Mouse (Mus musculus): ENCODE measurements around the gene Lap3. TPM values are rescaled to one million over a fixed set of nuclear protein-coding genes. Genes with fewer than 3 reads are reported as not detected.

Lap3 gene
- 84.7 and 85.8 TPM in 2 replicates for polyA plus RNA-seq (2014; fragmentation: Nextera tagmentation; extraction: Ambion mirVana)

DNA sequence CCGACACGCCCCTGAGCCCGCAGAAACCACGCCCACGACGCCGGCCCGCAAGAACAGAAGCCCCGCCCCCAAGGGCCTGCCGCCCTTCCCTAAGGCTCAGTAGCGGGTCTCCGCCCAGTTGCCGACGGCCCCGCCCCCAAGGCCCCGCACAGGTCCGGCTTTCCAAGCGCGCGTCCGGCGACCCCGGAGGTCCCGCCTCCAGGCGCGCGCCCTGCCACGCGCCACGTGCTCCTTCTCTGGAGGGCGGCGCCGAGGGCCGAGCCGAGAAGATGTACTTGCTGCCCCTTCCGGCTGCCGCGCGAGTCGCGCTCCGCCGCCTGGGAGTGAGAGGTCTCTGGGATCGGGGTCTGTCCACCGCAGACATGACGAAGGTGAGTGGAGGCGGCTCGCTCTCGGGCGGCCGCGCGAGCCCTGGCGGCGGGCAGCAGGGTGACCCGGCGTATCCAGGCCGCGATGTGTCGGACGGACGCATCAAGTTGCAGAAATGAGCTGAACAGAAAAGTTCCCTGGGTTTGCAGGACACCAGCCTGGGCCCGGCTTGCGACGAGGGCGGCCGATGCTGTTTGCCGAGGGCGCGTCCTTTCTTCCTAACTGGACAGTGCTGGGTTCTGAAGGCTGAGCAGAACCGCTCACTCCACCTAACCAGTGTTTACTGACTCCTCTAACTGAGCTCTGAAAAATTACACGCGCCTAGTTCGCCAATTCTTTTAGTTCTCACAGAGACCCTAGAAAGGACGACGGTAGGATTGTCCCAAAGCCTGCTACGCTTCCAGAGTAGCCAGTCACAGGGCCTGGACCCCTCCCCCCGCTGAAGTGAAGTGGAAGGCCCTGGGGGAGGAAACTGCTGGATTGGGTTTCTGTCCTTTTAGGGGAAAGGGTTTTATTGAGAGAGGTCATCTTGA, at the start of gene Lap3:
Gene Lap3 (plus strand): TSS at position 184 of the 902 bp plus-strand sequence.
- Histone ChIP-seq H3K4me1 (ENCODE audit: control insufficient read depth, insufficient read depth, low read length) (peaks cover 7% of the 10 kb centered on the region), H3K36me3 (ENCODE audit: control insufficient read depth, insufficient read depth, low read length) (peaks cover 6% of the 10 kb centered on the region; the same call in 1 of the 2 replicates), H3K27ac (ENCODE audit: low read depth, low read length) (peak within 1 kb of the TSS; percentile 61; the same call in 1 of the 2 replicates), H3K9me3 (ENCODE audit: control insufficient read depth, low read length) (no peaks in the 10 kb centered on the region), H3K4me2 (peak within 1 kb of the TSS; percentile 82), H3K9ac (ENCODE audit: low read length) (peak within 1 kb of the TSS; percentile 73), H3K4me3 (ENCODE audit: low read depth, low read length) (peak within 1 kb of the TSS; percentile 48), H3K27me3 (ENCODE audit: control insufficient read depth, insufficient read depth, low read length) (no peaks in the 10 kb centered on the region)
- under 1% methylated on average over 77 of the region's 78 CpGs for WGBS
- ATAC-seq (ENCODE audit: low FRiP score) (peak; percentile 98), DNase-seq (ENCODE audit: low spot score, missing footprints) (peak; percentile 99)

DNA sequence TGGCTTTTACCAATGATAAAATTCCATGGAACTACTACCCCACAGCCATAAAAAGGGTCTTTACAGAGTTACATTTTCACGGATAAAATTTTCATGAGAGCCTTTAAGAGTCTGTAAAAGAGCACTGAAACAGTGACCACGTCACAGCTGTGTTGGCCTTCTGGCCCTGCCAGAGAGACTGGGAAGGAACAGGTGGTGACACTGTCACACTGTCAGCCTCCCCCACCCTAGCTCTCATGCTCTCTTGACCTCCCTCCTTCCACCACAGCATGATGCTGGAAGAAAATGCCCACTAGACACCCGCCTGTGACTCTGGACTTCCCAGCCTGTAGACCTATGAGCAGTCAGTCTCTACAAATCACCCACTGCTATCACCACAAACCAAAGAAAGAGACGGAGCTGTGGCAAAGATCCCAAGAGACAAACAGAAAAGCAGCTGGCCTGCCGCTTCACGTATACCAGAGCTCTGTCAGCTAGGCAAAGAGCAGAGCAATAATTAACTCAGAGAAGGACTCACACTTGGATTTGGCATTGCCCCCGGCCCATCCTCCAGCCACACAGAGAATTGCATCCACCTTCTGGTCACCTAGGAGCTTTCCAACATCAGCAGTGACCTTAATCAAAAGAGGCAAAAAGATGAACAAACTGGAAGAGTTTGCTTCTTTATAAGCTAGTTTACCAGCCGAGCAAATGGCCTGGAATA, 48.9 kb upstream of the Lap3 start:
- H3K9me3 ChIP-seq (ENCODE audit: control insufficient read depth, low read length) = no peaks in the 10 kb centered on the region
- no peak for ATAC-seq (ENCODE audit: low FRiP score)
- H3K4me3 ChIP-seq (ENCODE audit: low read depth, low read length) = no peak overlapping the region
- peaks cover 7% of the 10 kb centered on the region; the same call in 1 of the 2 replicates for H3K4me1 ChIP-seq (ENCODE audit: control insufficient read depth, insufficient read depth, low read length)
- H3K27ac ChIP-seq (ENCODE audit: low read depth, low read length) = no peak overlapping the region
- 93% methylated on average over 8 of the region's 8 CpGs for WGBS
- no peak overlapping the region for H3K4me2 ChIP-seq
- DNase-seq (ENCODE audit: low spot score, missing footprints) = no peak
- no peak overlapping the region for H3K9ac ChIP-seq (ENCODE audit: low read length)
- H3K36me3 ChIP-seq (ENCODE audit: control insufficient read depth, insufficient read depth, low read length) = no peaks in the 10 kb centered on the region; the same call in 1 of the 2 replicates
- H3K27me3 ChIP-seq (ENCODE audit: control insufficient read depth, insufficient read depth, low read length) = no peaks in the 10 kb centered on the region

DNA sequence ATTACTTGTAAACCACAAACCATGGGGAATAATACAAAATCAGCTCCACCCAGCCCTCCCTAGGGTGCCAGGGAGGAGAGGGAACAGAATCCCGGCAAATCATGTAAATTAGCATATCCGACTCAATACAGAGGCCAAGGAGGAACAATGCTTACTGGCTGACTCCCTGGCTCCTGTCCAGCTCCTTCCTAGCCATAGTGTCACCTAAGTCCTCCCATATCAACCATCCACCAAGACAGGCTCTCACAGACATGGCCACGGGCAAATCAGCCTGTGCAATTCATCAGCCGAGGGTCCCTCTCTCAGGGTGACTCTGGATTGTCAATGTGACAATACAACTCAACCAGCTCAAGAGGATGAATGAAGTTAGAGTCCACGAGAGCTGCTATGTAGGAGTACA, 44.5 kb upstream of the Lap3 start:
- Histone ChIP-seq H3K4me1 (ENCODE audit: control insufficient read depth, insufficient read depth, low read length) (peaks cover 10% of the 10 kb centered on the region; the same call in 1 of the 2 replicates), H3K9ac (ENCODE audit: low read length) (no peak overlapping the region), H3K27ac (ENCODE audit: low read depth, low read length) (no peak overlapping the region), H3K4me2 (peak overlapping the region; percentile 68), H3K4me3 (ENCODE audit: low read depth, low read length) (peak overlapping the region; percentile 47; the same call in 1 of the 2 replicates), H3K27me3 (ENCODE audit: control insufficient read depth, insufficient read depth, low read length) (no peaks in the 10 kb centered on the region), H3K36me3 (ENCODE audit: control insufficient read depth, insufficient read depth, low read length) (no peaks in the 10 kb centered on the region; the same call in 1 of the 2 replicates), H3K9me3 (ENCODE audit: control insufficient read depth, low read length) (no peaks in the 10 kb centered on the region)
- ATAC-seq (ENCODE audit: low FRiP score) = no peak
- DNase-seq (ENCODE audit: low spot score, missing footprints) = no peak
- WGBS = 39% methylated on average over 5 of the region's 5 CpGs

DNA sequence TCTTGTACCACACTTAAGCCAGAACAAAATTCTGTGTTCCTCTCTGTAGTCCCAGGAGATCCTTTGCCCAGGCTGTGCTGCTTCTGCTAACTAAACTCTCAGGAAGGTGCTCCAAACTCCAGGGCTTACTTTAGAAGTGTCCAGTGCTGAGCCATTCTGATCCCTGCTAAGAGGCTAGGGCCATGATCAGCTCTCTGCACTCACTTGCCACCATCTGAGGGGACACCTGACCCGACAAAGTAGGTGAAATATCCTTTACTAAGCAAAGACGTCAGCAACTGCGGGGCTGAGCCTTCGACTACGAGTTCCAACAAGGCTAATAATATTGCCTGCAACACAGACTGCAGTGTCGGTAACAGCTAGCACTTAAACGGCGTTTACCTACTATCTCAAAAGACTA, 44.0 kb upstream of the Lap3 start:
- Histone ChIP-seq H3K9me3 (ENCODE audit: control insufficient read depth, low read length) (no peaks in the 10 kb centered on the region), H3K27ac (ENCODE audit: low read depth, low read length) (no peak overlapping the region), H3K4me2 (peak overlapping the region; percentile 68), H3K36me3 (ENCODE audit: control insufficient read depth, insufficient read depth, low read length) (no peaks in the 10 kb centered on the region; the same call in 1 of the 2 replicates), H3K4me1 (ENCODE audit: control insufficient read depth, insufficient read depth, low read length) (peaks cover 10% of the 10 kb centered on the region; the same call in 1 of the 2 replicates), H3K4me3 (ENCODE audit: low read depth, low read length) (peak overlapping the region; percentile 47), H3K27me3 (ENCODE audit: control insufficient read depth, insufficient read depth, low read length) (no peaks in the 10 kb centered on the region), H3K9ac (ENCODE audit: low read length) (peak overlapping the region; percentile 60; the same call in 1 of the 2 replicates)
- DNase-seq (ENCODE audit: low spot score, missing footprints) = no peak
- no peak for ATAC-seq (ENCODE audit: low FRiP score)
- 6% methylated on average over 8 of the region's 8 CpGs for WGBS

DNA sequence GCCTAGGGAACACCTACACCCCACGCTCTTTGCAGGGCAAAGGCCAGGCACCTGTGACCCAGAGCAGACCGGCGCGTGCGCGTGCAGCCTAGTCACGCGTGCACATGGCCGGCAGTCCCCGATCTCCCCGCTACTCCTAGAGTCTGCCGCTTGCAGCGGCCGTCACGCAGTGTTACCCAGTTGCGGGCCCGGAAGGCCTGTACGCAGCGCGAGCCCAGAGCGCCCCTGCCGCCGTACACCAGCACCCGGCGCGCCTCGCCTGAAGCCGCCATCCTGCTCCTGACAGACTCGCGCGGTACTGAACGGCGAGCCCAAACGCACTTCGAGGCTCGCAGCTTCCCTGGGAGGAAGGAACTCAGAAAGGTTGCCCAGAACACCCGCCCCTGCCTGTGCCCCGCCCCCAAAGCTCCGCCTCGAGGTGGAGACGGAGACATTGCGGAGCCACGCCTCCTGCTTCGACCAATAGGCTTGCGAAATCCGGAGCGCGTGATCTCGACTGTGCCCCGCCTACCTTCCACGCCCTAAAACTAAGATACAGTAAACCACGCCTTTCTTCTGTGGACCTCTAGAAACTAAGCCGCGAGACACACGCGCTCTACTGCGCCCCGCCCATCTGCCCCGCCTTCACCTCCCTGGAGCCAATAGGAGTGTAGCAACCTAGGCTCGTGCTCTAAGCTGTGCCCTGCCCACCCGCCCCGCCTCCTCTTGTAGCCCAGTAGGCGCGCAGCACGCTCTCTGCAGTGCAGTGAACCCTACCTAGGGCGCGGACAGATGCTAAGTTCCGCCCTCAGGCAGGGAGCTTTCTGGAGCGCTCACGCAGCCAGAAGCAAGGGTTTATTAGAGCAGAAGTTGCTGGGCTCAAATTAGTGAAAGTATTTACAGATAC, 43.1 kb upstream of the Lap3 start, which contains the start of gene Qdpr:
Gene Qdpr (minus strand): TSS at position 406 of the 886 bp plus-strand sequence.
- Histone ChIP-seq H3K9ac (ENCODE audit: low read length) (peak within 1 kb of the TSS; percentile 60), H3K36me3 (ENCODE audit: control insufficient read depth, insufficient read depth, low read length) (no peaks in the 10 kb centered on the region), H3K9me3 (ENCODE audit: control insufficient read depth, low read length) (no peaks in the 10 kb centered on the region), H3K4me3 (ENCODE audit: low read depth, low read length) (peak within 1 kb of the TSS; percentile 47), H3K4me1 (ENCODE audit: control insufficient read depth, insufficient read depth, low read length) (peaks cover 10% of the 10 kb centered on the region; the same call in 1 of the 2 replicates), H3K27me3 (ENCODE audit: control insufficient read depth, insufficient read depth, low read length) (no peaks in the 10 kb centered on the region), H3K4me2 (peak within 1 kb of the TSS; percentile 68), H3K27ac (ENCODE audit: low read depth, low read length) (0 out of 2 replicates have a peak within 1 kb of the TSS, but pooled peaks have one; percentile 12)
- peak; percentile 99 for ATAC-seq (ENCODE audit: low FRiP score)
- under 1% methylated on average over 70 of the region's 70 CpGs for WGBS
- peak; percentile 99 for DNase-seq (ENCODE audit: low spot score, missing footprints)

DNA sequence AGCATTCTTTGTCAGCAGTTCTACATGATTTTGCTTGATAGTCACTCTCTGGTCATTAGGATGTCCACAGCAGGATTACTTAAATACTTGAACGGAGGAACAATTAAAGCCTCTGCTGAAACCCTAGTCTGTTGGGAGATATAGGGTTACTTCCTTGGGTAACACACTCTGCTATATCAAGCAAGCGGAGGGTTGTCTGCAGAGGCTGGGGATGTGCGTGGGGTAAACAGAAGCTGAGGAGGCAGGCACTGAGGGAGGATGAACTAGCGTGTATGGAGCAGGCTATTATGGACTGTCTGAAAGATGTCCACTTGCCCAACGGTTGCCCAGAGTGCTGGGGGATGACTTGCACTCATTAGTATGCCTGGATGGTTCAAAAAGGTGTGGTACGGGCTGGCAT, 39.7 kb upstream of the Lap3 start, which contains the start of gene Clrn2:
Gene Clrn2 (plus strand): TSS at position 301 of the 400 bp plus-strand sequence.
- ATAC-seq (ENCODE audit: low FRiP score) (no peak), DNase-seq (ENCODE audit: low spot score, missing footprints) (no peak)
- Histone ChIP-seq H3K4me1 (ENCODE audit: control insufficient read depth, insufficient read depth, low read length) (peaks cover 10% of the 10 kb centered on the region; the same call in 1 of the 2 replicates), H3K4me2 (no peak within 1 kb of the TSS), H3K36me3 (ENCODE audit: control insufficient read depth, insufficient read depth, low read length) (no peaks in the 10 kb centered on the region), H3K9me3 (ENCODE audit: control insufficient read depth, low read length) (no peaks in the 10 kb centered on the region), H3K27me3 (ENCODE audit: control insufficient read depth, insufficient read depth, low read length) (no peaks in the 10 kb centered on the region), H3K4me3 (ENCODE audit: low read depth, low read length) (no peak within 1 kb of the TSS), H3K9ac (ENCODE audit: low read length) (no peak within 1 kb of the TSS), H3K27ac (ENCODE audit: low read depth, low read length) (no peak within 1 kb of the TSS)
- WGBS = 75% methylated on average over 6 of the region's 6 CpGs

DNA sequence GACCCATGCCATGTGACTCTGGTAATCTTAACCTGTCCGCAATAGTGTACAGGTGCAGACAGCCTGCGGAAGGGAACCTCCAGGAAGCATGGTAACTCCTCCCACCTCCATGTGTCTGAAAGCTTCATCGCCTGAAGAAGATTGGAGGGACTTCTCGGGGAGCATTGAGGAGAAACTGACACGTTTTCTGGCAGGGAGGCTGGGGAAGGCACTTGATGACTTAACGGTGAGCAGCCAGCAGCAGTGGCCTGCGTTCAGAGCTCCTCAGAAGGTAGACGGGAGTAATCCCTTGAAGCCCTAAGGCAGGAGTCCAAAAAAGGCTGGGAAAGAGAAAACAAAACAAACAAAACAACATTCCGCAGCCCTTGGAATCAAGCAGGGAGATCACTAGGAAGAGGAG, 38.7 kb upstream of the Lap3 start:
- Histone ChIP-seq H3K27me3 (ENCODE audit: control insufficient read depth, insufficient read depth, low read length) (no peaks in the 10 kb centered on the region), H3K4me3 (ENCODE audit: low read depth, low read length) (no peak overlapping the region), H3K9me3 (ENCODE audit: control insufficient read depth, low read length) (no peaks in the 10 kb centered on the region), H3K9ac (ENCODE audit: low read length) (no peak overlapping the region), H3K36me3 (ENCODE audit: control insufficient read depth, insufficient read depth, low read length) (no peaks in the 10 kb centered on the region), H3K4me1 (ENCODE audit: control insufficient read depth, insufficient read depth, low read length) (0 out of 2 replicates have a peak, but pooled peaks cover 3% of the 10 kb centered on the region), H3K4me2 (no peak overlapping the region), H3K27ac (ENCODE audit: low read depth, low read length) (no peak overlapping the region)
- ATAC-seq (ENCODE audit: low FRiP score) (no peak), DNase-seq (ENCODE audit: low spot score, missing footprints) (no peak)
- 52% methylated on average over 9 of the region's 9 CpGs for WGBS

DNA sequence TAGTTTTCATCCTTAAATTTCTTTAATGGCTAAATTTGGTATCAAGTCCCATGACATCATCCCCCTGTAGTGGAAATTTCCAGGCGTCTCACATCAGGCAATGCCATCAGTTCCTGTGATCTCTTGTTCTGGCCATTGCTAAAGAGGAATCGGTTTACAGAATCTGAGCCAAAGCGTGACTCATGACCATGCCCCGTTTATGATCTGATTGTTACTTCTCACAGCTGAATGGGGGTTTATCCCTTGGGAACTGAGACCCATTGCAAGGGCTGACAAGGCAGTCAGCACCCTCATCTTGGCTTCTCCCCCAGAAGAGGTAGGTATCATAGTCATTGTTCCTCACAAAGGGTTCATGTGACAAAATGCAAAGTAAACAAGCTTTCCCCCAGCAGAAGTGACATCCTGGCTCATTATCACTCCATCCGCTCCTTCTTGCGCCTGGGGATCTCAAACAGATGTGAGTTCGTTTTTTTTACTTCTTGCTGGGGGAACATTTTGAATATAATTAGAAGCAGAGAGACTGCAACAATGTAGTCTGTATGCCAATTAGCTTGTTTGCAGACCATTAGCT, 20.2 kb upstream of the Lap3 start:
- Histone ChIP-seq H3K27ac (ENCODE audit: low read depth, low read length) (no peak overlapping the region), H3K4me3 (ENCODE audit: low read depth, low read length) (no peak overlapping the region), H3K9ac (ENCODE audit: low read length) (no peak overlapping the region), H3K36me3 (ENCODE audit: control insufficient read depth, insufficient read depth, low read length) (no peaks in the 10 kb centered on the region), H3K4me2 (no peak overlapping the region), H3K4me1 (ENCODE audit: control insufficient read depth, insufficient read depth, low read length) (no peaks in the 10 kb centered on the region), H3K9me3 (ENCODE audit: control insufficient read depth, low read length) (no peaks in the 10 kb centered on the region), H3K27me3 (ENCODE audit: control insufficient read depth, insufficient read depth, low read length) (no peaks in the 10 kb centered on the region)
- ATAC-seq (ENCODE audit: low FRiP score) (no peak), DNase-seq (ENCODE audit: low spot score, missing footprints) (no peak)
- WGBS = 62% methylated on average over 7 of the region's 7 CpGs

Data from midbrain, embryonic 11.5 days (tissue).